27 mouse cellular contexts compared by ENCODE assay signal in the genomic region with DNA sequence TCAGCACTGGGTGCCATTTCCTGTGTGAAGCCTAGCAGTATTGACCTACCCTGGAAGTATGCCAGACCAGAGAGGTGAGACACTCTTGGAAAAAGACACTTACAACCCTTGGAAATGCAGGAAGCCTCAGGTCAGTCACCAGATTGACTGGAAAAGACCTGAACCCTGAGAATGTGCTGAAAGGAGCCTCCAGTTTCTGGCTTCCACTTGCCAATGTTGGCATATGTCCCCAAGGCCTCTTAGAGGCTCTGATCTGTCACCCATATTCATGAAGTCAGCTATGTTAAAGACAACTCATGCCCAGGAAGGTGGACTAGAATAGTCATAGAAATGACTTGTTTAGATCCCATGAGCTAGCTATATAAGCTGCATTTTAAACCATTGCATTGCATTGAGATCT.
"Had no signal": no experiment of that assay in that cellular context is flagged by ENCODE, and none has a peak within 500 bp of the region (broad histone marks: within the 10 kb centered on the region; RNA-seq: fewer than 3 reads in every experiment).

No protein-coding gene starts in this region.

- H3K4me1 ChIP-seq: hindbrain, embryonic 10.5 days; hindbrain, embryonic 12.5 days; limb, embryonic 15.5 days; liver, embryonic 12.5 days had no signal

- H3K9ac ChIP-seq: heart, embryonic 12.5 days; hindbrain, embryonic 12.5 days; hindbrain, embryonic 14.5 days; intestine, embryonic 15.5 days; limb, embryonic 13.5 days; limb, embryonic 15.5 days; liver, embryonic 12.5 days; liver, embryonic 14.5 days had no signal

- H3K4me3 ChIP-seq: gastrocnemius, adult 2 months; heart, embryonic 10.5 days; heart, embryonic 12.5 days; hindbrain, embryonic 10.5 days; hindbrain, embryonic 12.5 days; intestine, embryonic 15.5 days; layer of hippocampus, adult 2 months; limb, embryonic 13.5 days; limb, embryonic 15.5 days; liver, embryonic 12.5 days had no signal

- H3K36me3 ChIP-seq: intestine, embryonic 15.5 days had no signal

- DNase-seq: gastrocnemius, adult 2 months; gastrocnemius, postnatal 10 days; gastrocnemius, postnatal 25 days; heart, adult 18-20 months; heart, postnatal 10 days; heart, postnatal 4 days; kidney, adult 18-20 months; kidney, adult 8-10 months; kidney, postnatal 10 days; kidney, postnatal 25 days; kidney, postnatal 4 days; layer of hippocampus, postnatal 36 days; left cerebral cortex, postnatal 4 days had no signal

- ATAC-seq: hindbrain, embryonic 16.5 days; inflammation-experienced regulatory T-cells, adult 6 months; intestine, embryonic 15.5 days; intestine, postnatal 0 days; liver, embryonic 12.5 days had no signal

- H3K4me2 ChIP-seq: heart, embryonic 12.5 days; hindbrain, embryonic 12.5 days; hindbrain, embryonic 14.5 days; intestine, embryonic 15.5 days; limb, embryonic 13.5 days; limb, embryonic 15.5 days; liver, embryonic 12.5 days had no signal

- H3K9me3 ChIP-seq: heart, embryonic 10.5 days; heart, embryonic 12.5 days; hindbrain, embryonic 10.5 days; hindbrain, embryonic 12.5 days; intestine, embryonic 15.5 days; limb, embryonic 13.5 days; limb, embryonic 15.5 days; liver, embryonic 12.5 days had no signal

- H3K27ac ChIP-seq: gastrocnemius, adult 2 months; heart, embryonic 10.5 days; hindbrain, embryonic 10.5 days; hindbrain, embryonic 12.5 days; hindbrain, embryonic 14.5 days; intestine, embryonic 15.5 days; limb, embryonic 13.5 days; limb, embryonic 15.5 days; liver, embryonic 12.5 days; liver, embryonic 14.5 days had no signal

- H3K27me3 ChIP-seq: heart, embryonic 12.5 days; hindbrain, embryonic 12.5 days; intestine, embryonic 15.5 days; limb, embryonic 13.5 days; limb, embryonic 15.5 days; liver, embryonic 12.5 days had no signal
